ENCODE assay signal across 12 mouse cellular contexts in genomic region chr3:27320613-27321495, GRCm38 (mm10). TPM values are rescaled to one million over a fixed set of nuclear protein-coding genes. Genes with fewer than 3 reads are reported as not detected.
A peak's percentile ranks its signal among the peaks of the same experiment; 100 is the strongest.
DNase-seq lines count a peak whose midpoint lies in the region; ATAC-seq lines count a peak whose summit lies in the region.
"Had no signal": no experiment of that assay in that cellular context is flagged by ENCODE, and none has a peak within 500 bp of the region (broad histone marks: within the 10 kb centered on the region; RNA-seq: fewer than 3 reads in every experiment).

No protein-coding gene starts in this region.

- H3K4me3 ChIP-seq in heart, embryonic 10.5 days = no peak overlapping the region
- no peak overlapping the region for H3K4me3 ChIP-seq in heart, embryonic 12.5 days
- no peak overlapping the region for H3K4me3 ChIP-seq in midbrain, embryonic 14.5 days (replicated peaks; ENCODE audit: low read depth, low read length)
- H3K4me3 ChIP-seq in midbrain, embryonic 11.5 days (ENCODE audit: low read depth, low read length) = no peak overlapping the region
- H3K4me3 ChIP-seq: limb, embryonic 13.5 days had no signal

- H3K36me3 ChIP-seq in heart, embryonic 10.5 days = no peaks in the 10 kb centered on the region
- no peaks in the 10 kb centered on the region for H3K36me3 ChIP-seq in heart, embryonic 12.5 days
- H3K36me3 ChIP-seq in midbrain, embryonic 14.5 days (ENCODE audit: control insufficient read depth, insufficient read depth, low read length) = no peaks in the 10 kb centered on the region
- no peaks in the 10 kb centered on the region for H3K36me3 ChIP-seq in midbrain, embryonic 11.5 days (ENCODE audit: control insufficient read depth, insufficient read depth, low read length)
- H3K36me3 ChIP-seq: limb, embryonic 13.5 days had no signal

- no peaks in the 10 kb centered on the region for H3K4me1 ChIP-seq in heart, embryonic 10.5 days
- peaks cover 9% of the 10 kb centered on the region for H3K4me1 ChIP-seq in heart, embryonic 12.5 days (replicated peaks)
- no peaks in the 10 kb centered on the region for H3K4me1 ChIP-seq in midbrain, embryonic 14.5 days (ENCODE audit: control insufficient read depth, insufficient read depth, low read length)
- H3K4me1 ChIP-seq in midbrain, embryonic 11.5 days (ENCODE audit: control insufficient read depth, insufficient read depth, low read length) = no peaks in the 10 kb centered on the region

- no peaks in the 10 kb centered on the region for H3K9me3 ChIP-seq in heart, embryonic 10.5 days
- H3K9me3 ChIP-seq in heart, embryonic 12.5 days (replicated peaks) = no peaks in the 10 kb centered on the region
- H3K9me3 ChIP-seq in midbrain, embryonic 14.5 days (ENCODE audit: control insufficient read depth, low read length) = no peaks in the 10 kb centered on the region
- H3K9me3 ChIP-seq in midbrain, embryonic 11.5 days (ENCODE audit: control insufficient read depth, low read length) = no peaks in the 10 kb centered on the region
- H3K9me3 ChIP-seq: limb, embryonic 13.5 days had no signal

- no peak overlapping the region for H3K9ac ChIP-seq in heart, embryonic 12.5 days
- H3K9ac ChIP-seq in midbrain, embryonic 14.5 days (replicated peaks; ENCODE audit: low read length) = no peak overlapping the region
- no peak overlapping the region for H3K9ac ChIP-seq in midbrain, embryonic 11.5 days (ENCODE audit: low read length)
- H3K9ac ChIP-seq: hindbrain, embryonic 14.5 days; limb, embryonic 13.5 days had no signal

- no peaks in the 10 kb centered on the region for H3K27me3 ChIP-seq in heart, embryonic 10.5 days (ENCODE audit: insufficient read depth, poor library complexity, severe bottlenecking)
- no peaks in the 10 kb centered on the region for H3K27me3 ChIP-seq in heart, embryonic 12.5 days (replicated peaks)
- no peaks in the 10 kb centered on the region for H3K27me3 ChIP-seq in midbrain, embryonic 14.5 days (ENCODE audit: control insufficient read depth, insufficient read depth, low read length)
- H3K27me3 ChIP-seq in midbrain, embryonic 11.5 days (ENCODE audit: control insufficient read depth, insufficient read depth, low read length) = no peaks in the 10 kb centered on the region
- H3K27me3 ChIP-seq: limb, embryonic 13.5 days had no signal

- no peak overlapping the region for H3K27ac ChIP-seq in heart, embryonic 10.5 days
- peak overlapping the region; percentile 12; the same call in 1 of the 2 replicates for H3K27ac ChIP-seq in heart, embryonic 12.5 days (ENCODE audit: poor library complexity, severe bottlenecking)
- H3K27ac ChIP-seq in midbrain, embryonic 14.5 days (replicated peaks; ENCODE audit: low read depth, low read length) = no peak overlapping the region
- no peak overlapping the region for H3K27ac ChIP-seq in midbrain, embryonic 11.5 days (ENCODE audit: low read depth, low read length)
- H3K27ac ChIP-seq: hindbrain, embryonic 14.5 days; limb, embryonic 13.5 days had no signal

- H3K4me2 ChIP-seq in heart, embryonic 12.5 days = no peak overlapping the region
- no peak overlapping the region for H3K4me2 ChIP-seq in midbrain, embryonic 14.5 days (ENCODE audit: low read length)
- no peak overlapping the region for H3K4me2 ChIP-seq in midbrain, embryonic 11.5 days
- H3K4me2 ChIP-seq: hindbrain, embryonic 14.5 days; limb, embryonic 13.5 days had no signal

- 70% methylated on average over 9 of the region's 9 CpGs for WGBS in heart, embryonic 10.5 days
- WGBS in heart, embryonic 12.5 days = 56% methylated on average over 9 of the region's 9 CpGs
- WGBS in midbrain, embryonic 14.5 days = 81% methylated on average over 9 of the region's 9 CpGs
- 83% methylated on average over 9 of the region's 9 CpGs for WGBS in midbrain, embryonic 11.5 days

- DNase-seq in heart, adult 11 months = peak; percentile 97
- no peak for DNase-seq in heart, embryonic 10.5 days (ENCODE audit: low spot score)
- DNase-seq in kidney, adult 9 months = peak; percentile 90
- DNase-seq in lung, postnatal 25 days (ENCODE audit: low spot score) = peak; percentile 64
- no peak for DNase-seq in midbrain, embryonic 14.5 days
- no peak for DNase-seq in left cerebral cortex, adult 18-20 months (ENCODE audit: low spot score in 2 of 2)
- no peak for DNase-seq in midbrain, embryonic 11.5 days (ENCODE audit: low spot score, missing footprints)
- DNase-seq: cerebellum, adult 9-10 months had no signal

- peak; percentile 68 for ATAC-seq in heart, embryonic 12.5 days (ENCODE audit: insufficient number of reproducible peaks, low FRiP score)
- ATAC-seq in midbrain, embryonic 14.5 days (ENCODE audit: low FRiP score, low TSS enrichment) = no peak
- ATAC-seq in midbrain, embryonic 11.5 days (ENCODE audit: low FRiP score) = no peak

RNA-seq across cellular contexts. Expression of gene Tnfsf10, which starts 4.0 kb away (rescaled TPM):
- polyA plus RNA-seq in heart, embryonic 10.5 days (2016; fragmentation: Nextera tagmentation; extraction: Ambion mirVana) = not detected in 2 replicates
- not detected in 2 replicates for polyA plus RNA-seq in heart, embryonic 12.5 days (2016; fragmentation: Nextera tagmentation; extraction: Ambion mirVana)
- polyA plus RNA-seq in midbrain, embryonic 14.5 days (2014; fragmentation: Nextera tagmentation; extraction: Ambion mirVana) = 0.13 TPM in 1 of 2 replicates, not detected in the other
- 1 to 10 TPM in 1 of 2 experiments, under 1 TPM in 1; 1.00 to 2.2 TPM for total RNA-seq in left cerebral cortex, adult 18-20 months (2021)
- polyA plus RNA-seq in midbrain, embryonic 11.5 days (2014; fragmentation: Nextera tagmentation; extraction: Ambion mirVana) = not detected in 2 replicates
- polyA plus RNA-seq: forebrain, embryonic 11.5 days had no signal

RNA-seq across cellular contexts. Expression of gene Ghsr, which starts 50.3 kb away (rescaled TPM):
- polyA plus RNA-seq in heart, embryonic 10.5 days (2016; fragmentation: Nextera tagmentation; extraction: Ambion mirVana) = not detected in 2 replicates
- polyA plus RNA-seq in heart, embryonic 12.5 days (2016; fragmentation: Nextera tagmentation; extraction: Ambion mirVana) = not detected in 2 replicates
- polyA plus RNA-seq in midbrain, embryonic 14.5 days (2014; fragmentation: Nextera tagmentation; extraction: Ambion mirVana) = 0.43 and 0.45 TPM in 2 replicates
- total RNA-seq in left cerebral cortex, adult 18-20 months (2021) = under 1 TPM; 0.12 to 0.14 TPM
- 0.34 and 0.63 TPM in 2 replicates for polyA plus RNA-seq in midbrain, embryonic 11.5 days (2014; fragmentation: Nextera tagmentation; extraction: Ambion mirVana)
- polyA plus RNA-seq: forebrain, embryonic 11.5 days; limb, embryonic 13.5 days had no signal

Comparison
In these comparisons a context has a peak if more than half of its experiments do, and no peak if none do; other contexts are left out.
1. DNase-seq: peak in heart, adult 11 months (single experiment), kidney, adult 9 months (single experiment) and lung, postnatal 25 days (single experiment); none in heart, embryonic 10.5 days (single experiment), midbrain, embryonic 14.5 days (single experiment), left cerebral cortex, adult 18-20 months (0 of 2) and midbrain, embryonic 11.5 days (single experiment).